Mouse (Mus musculus) ES-Bruce4 (cell line): ENCODE measurements at regions not wholly inside any gene's neighbourhood (a gene's known extent, or its start where the extent isn't known, plus 50 kb on each side); places are given as distances from the start of the nearest gene placed in this dataset.

Experiments used
- H3K27ac ChIP-seq: 2 replicates; pipeline ENCODE4 v1.5.1; 2012; ENCODE audit warnings: low read length, inconsistent platforms; ENCODE audit not compliant: insufficient read depth
- H3K27me3 ChIP-seq: 2 replicates; pipeline ENCODE4 v1.6.1; 2012; ENCODE audit warnings: mild to moderate bottlenecking, low read length, inconsistent platforms; ENCODE audit not compliant: control insufficient read depth, poor library complexity, insufficient read depth, severe bottlenecking
- H3K36me3 ChIP-seq: 2 replicates; pipeline ENCODE4 v1.6.1; 2012; ENCODE audit warnings: inconsistent platforms, mild to moderate bottlenecking, low read length, moderate library complexity; ENCODE audit not compliant: control insufficient read depth, poor library complexity, insufficient read depth, severe bottlenecking
- H3K4me1 ChIP-seq: one replicate; pipeline ENCODE4 v1.8.1; 2011; ENCODE audit warnings: low read length; ENCODE audit not compliant: control insufficient read depth, insufficient read depth
- H3K4me3 ChIP-seq: 2 replicates; pipeline ENCODE4 v1.5.1; 2011; ENCODE audit warnings: low read depth, mild to moderate bottlenecking, low read length
- H3K9ac ChIP-seq: 2 replicates; pipeline ENCODE4 v1.6.1; 2012; ENCODE audit warnings: low read depth, mild to moderate bottlenecking, inconsistent platforms; ENCODE audit not compliant: poor library complexity, severe bottlenecking
- H3K9me3 ChIP-seq: replicated peaks from 2 replicates; pipeline ENCODE4 v1.6.1; 2012; ENCODE audit warnings: mild to moderate bottlenecking, low read length, inconsistent platforms; ENCODE audit not compliant: control insufficient read depth, poor library complexity, insufficient read depth, severe bottlenecking
- CTCF ChIP-seq: IDR thresholded peaks from one replicate; pipeline ENCODE4 v1.8.1; 2011; ENCODE audit warnings: low read depth, low read length
- EP300 ChIP-seq: IDR thresholded peaks from 2 replicates; pipeline ENCODE4 v1.6.1; 2011; ENCODE audit warnings: low read depth, low read length; ENCODE audit not compliant: insufficient read depth
- POLR2A ChIP-seq: IDR thresholded peaks from one replicate; pipeline ENCODE4 v1.8.1; 2011; ENCODE audit warnings: low read length; ENCODE audit not compliant: insufficient read depth

DNA sequence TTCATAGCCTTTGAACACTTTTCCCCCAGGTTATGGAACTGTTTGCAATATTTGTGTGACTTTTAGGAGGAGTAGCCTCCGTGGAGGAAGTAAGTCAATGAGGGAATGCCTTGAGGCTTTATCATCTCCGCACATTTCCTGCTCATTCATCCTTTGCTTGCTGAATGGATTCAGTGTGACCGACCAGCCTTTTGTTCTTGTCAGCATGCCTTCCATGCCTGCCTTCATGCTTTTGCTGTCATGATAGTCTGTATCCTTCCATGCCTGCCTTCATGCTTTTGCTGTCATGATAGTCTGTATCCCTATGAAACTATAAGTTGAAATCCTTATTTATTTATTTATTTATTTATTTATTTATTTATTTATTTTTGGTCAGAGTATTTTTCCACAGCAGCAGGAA lies 87.8 kb upstream of the Rorb start:
- no peaks in the 10 kb centered on the region for H3K36me3 ChIP-seq
- no peaks in the 10 kb centered on the region for H3K9me3 ChIP-seq
- no peaks in the 10 kb centered on the region for H3K4me1 ChIP-seq
- no peak overlapping the region for H3K9ac ChIP-seq
- TF ChIP-seq EP300 (no peak), CTCF (no peak), POLR2A (no peak)
- no peaks in the 10 kb centered on the region for H3K27me3 ChIP-seq
- no peak overlapping the region for H3K4me3 ChIP-seq
- H3K27ac ChIP-seq, result no peak overlapping the region

DNA sequence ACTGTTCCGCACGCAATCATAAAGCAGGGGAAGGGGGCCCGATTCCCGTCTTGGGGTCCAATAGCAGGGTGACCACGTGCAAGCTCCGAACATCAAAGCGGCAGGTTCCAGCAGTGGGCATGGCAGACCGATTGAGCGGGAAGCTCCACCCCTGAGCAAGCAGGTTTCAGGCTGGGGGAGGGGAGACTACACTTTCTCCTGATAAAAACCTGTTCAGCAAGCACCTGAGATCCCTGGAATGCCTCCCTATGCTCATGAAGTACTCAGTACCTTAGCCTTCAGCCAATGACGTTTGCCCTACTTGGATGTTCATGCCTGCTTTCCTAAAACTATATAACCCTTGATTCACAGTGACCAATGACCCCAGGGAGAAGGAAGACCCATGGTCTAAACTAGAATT lies 83.7 kb upstream of the Rorb start:
- H3K27ac ChIP-seq, result no peak overlapping the region
- TF ChIP-seq POLR2A (no peak), EP300 (no peak), CTCF (no peak)
- H3K9ac ChIP-seq, result no peak overlapping the region
- no peaks in the 10 kb centered on the region for H3K36me3 ChIP-seq
- no peaks in the 10 kb centered on the region for H3K4me1 ChIP-seq
- no peaks in the 10 kb centered on the region for H3K27me3 ChIP-seq
- H3K9me3 ChIP-seq, result no peaks in the 10 kb centered on the region
- no peak overlapping the region for H3K4me3 ChIP-seq

DNA sequence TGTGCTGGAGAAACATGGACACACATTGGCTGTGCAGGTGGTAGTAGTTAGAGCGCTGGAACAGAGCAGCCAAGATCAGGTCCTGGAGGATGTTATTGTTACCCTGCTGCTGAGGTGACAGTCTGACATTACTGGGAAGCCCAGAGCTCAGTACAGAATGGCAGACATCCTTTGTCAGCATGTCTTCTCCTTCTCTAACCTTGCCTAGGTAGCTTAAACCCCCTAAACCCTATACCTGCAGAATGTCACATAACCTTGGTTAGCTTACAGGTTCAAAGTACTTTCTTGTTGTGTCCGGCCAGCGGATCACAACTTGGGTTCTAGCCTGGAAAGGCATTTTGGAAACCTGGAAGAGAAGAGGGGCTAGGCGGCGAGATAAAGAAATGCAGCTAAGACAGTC lies 83.3 kb upstream of the Rorb start:
- Histone ChIP-seq H3K4me1 (no peaks in the 10 kb centered on the region), H3K9ac (no peak overlapping the region), H3K9me3 (no peaks in the 10 kb centered on the region), H3K4me3 (no peak overlapping the region), H3K27me3 (no peaks in the 10 kb centered on the region), H3K27ac (no peak overlapping the region), H3K36me3 (no peaks in the 10 kb centered on the region)
- TF ChIP-seq POLR2A (no peak), CTCF (no peak), EP300 (no peak)

DNA sequence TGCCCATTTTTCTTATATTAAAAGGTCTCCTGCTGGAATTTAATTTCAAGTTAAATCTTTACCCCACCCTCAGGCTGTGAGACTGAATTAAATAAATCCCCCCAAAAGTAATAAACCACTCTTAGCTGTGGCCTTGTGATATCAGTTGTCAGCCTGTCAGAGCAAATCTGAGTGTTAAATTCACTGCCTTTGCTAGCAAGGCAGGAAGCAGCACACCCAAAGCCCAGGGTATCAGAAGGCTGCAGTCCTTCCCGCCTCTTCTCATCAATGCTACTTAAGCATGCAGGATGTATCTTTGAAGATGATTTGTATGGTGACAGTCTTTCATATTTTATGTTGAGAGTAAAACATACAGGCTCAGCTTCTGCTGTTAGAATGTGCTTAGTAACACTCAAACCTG lies 61.8 kb upstream of the Rorb start:
- Histone ChIP-seq H3K9me3 (no peaks in the 10 kb centered on the region), H3K4me1 (no peaks in the 10 kb centered on the region), H3K27me3 (no peaks in the 10 kb centered on the region), H3K27ac (no peak overlapping the region), H3K9ac (no peak overlapping the region), H3K4me3 (no peak overlapping the region), H3K36me3 (no peaks in the 10 kb centered on the region)
- no peak for TF ChIP-seq CTCF
- TF ChIP-seq POLR2A, result no peak
- TF ChIP-seq EP300, result no peak

DNA sequence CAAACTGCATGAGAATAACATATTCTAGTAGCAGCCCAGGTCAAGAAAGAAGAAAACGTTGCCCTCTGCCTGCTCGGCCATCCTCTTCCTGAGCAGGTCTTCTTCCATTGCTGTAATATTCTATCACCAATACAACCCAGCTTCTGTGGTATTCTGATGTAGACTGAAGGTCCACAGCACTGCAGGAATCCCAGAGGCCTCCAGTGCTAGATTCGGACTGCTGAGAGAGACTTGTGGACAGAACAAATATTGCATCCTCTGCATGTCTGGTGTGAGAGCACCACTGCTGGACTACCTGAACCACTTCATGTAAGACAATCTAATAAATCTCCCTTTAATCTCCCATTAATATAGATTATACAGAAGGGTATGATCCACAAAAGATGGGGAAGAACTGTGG lies 59.8 kb upstream of the Rorb start:
- no peak for TF ChIP-seq EP300
- no peak for TF ChIP-seq CTCF
- no peak for TF ChIP-seq POLR2A
- no peaks in the 10 kb centered on the region for H3K27me3 ChIP-seq
- H3K27ac ChIP-seq, result no peak overlapping the region

More for the DNA sequence above, 59.8 kb upstream of the Rorb start:
- Histone ChIP-seq H3K9me3 (no peaks in the 10 kb centered on the region), H3K9ac (no peak overlapping the region), H3K4me3 (no peak overlapping the region), H3K4me1 (no peaks in the 10 kb centered on the region), H3K36me3 (no peaks in the 10 kb centered on the region)
